Mouse (Mus musculus) ES-E14 (cell line): ENCODE measurements around the gene Sh3rf1. TPM values are rescaled to one million over a fixed set of nuclear protein-coding genes. Genes with fewer than 3 reads are reported as not detected.

Source experiments
- DNase-seq: peaks from one replicate; pipeline ENCODE4 v3.0.0-alpha.2; 2013; ENCODE audit warnings: low read depth, low spot score
- H3K27ac ChIP-seq: 2 replicates; pipeline ENCODE4 v1.5.1; 2012; ENCODE audit warnings: low read depth, mild to moderate bottlenecking, low read length, moderate library complexity, mixed read lengths; ENCODE audit not compliant: poor library complexity, insufficient read depth, severe bottlenecking
- H3K36me3 ChIP-seq: 2 replicates; pipeline ENCODE4 v1.6.1; 2012; ENCODE audit warnings: mild to moderate bottlenecking, low read length, moderate library complexity, mixed read lengths; ENCODE audit not compliant: control insufficient read depth, poor library complexity, insufficient read depth, severe bottlenecking
- H3K4me1 ChIP-seq, 2 experiments: fragments of 150-350 bp in 1 of 2; sonication (generic) in 1 of 2; 2 replicates each; pipeline ENCODE4 v1.6.1; 2012; ENCODE audit warnings: low read length in 2 of 2, mild to moderate bottlenecking in 1 of 2, mixed read lengths in 1 of 2; ENCODE audit not compliant: control insufficient read depth in 2 of 2, insufficient read depth in 2 of 2, poor library complexity in 1 of 2
- H3K4me3 ChIP-seq, 2 experiments: fragments of 150-350 bp in 1 of 2; sonication (generic) in 1 of 2; 2 replicates each; pipeline ENCODE4 v1.5.1; 2012; ENCODE audit warnings: low read length in 2 of 2, low read depth in 1 of 2, mild to moderate bottlenecking in 1 of 2, mixed read lengths in 1 of 2; ENCODE audit not compliant: insufficient read depth in 1 of 2, poor library complexity in 1 of 2, severe bottlenecking in 1 of 2
- H3K9ac ChIP-seq: 2 replicates; pipeline ENCODE4 v1.6.1; 2012; ENCODE audit warnings: low read depth, mild to moderate bottlenecking, low read length, mixed read lengths; ENCODE audit not compliant: poor library complexity, insufficient read depth, severe bottlenecking
- H3K9me3 ChIP-seq: fragments of 150-350 bp; sonication (generic); 2 replicates; pipeline ENCODE4 v1.6.1; 2012; ENCODE audit warnings: low read depth, mild to moderate bottlenecking, low read length; ENCODE audit not compliant: control insufficient read depth, insufficient read depth
- CHD2 ChIP-seq: IDR thresholded peaks from 2 replicates; pipeline ENCODE4 v1.6.1; 2014; ENCODE audit warnings: mild to moderate bottlenecking, low read depth, low read length, inconsistent platforms
- HCFC1 ChIP-seq: IDR thresholded peaks from 2 replicates; pipeline ENCODE4 v1.6.1; 2012; ENCODE audit warnings: low read length, inconsistent platforms, borderline replicate concordance; ENCODE audit not compliant: insufficient read depth
- MAFK ChIP-seq: IDR thresholded peaks from 2 replicates; pipeline ENCODE4 v1.6.1; 2014; ENCODE audit warnings: mild to moderate bottlenecking, low read depth, low read length, inconsistent platforms; ENCODE audit not compliant: insufficient read depth
- ZC3H11A ChIP-seq: IDR thresholded peaks from 2 replicates; pipeline ENCODE4 v1.6.1; 2012; ENCODE audit warnings: low read depth, mild to moderate bottlenecking, inconsistent platforms, low read length, borderline replicate concordance
- ZNF384 ChIP-seq: IDR thresholded peaks from 2 replicates; pipeline ENCODE4 v1.6.1; 2012; ENCODE audit warnings: low read depth, low read length, inconsistent platforms
- in situ Hi-C, 2 experiments: fragments of 600-800 bp; cut with MboI; formaldehyde crosslinking; loops; one replicate each; pipeline ENCODE4 v1.15.1; 2025; ENCODE audit warnings: low sequenced_read_pairs in 2 of 2, inconsistent platforms in 1 of 2; ENCODE audit not compliant: unreplicated experiment in 2 of 2
- total RNA-seq: library from RNA; depleted of rRNA; stranded (reverse); fragments of 300-350 nt; gene quantifications from 2 replicates; pipeline ENCODE4 v1.2.3, GENCODE M21; 2012

The Sh3rf1 gene
- total RNA-seq, 1 experiment: 6.0 TPM

- no peak for DNase-seq
- no peaks in the 10 kb centered on the region for H3K9me3 ChIP-seq
- no peak overlapping the region for H3K27ac ChIP-seq
- in situ Hi-C loops: no loop called here
- H3K4me3 ChIP-seq: no peak overlapping the region
- H3K4me1 ChIP-seq: no peaks in the 10 kb centered on the region
- peaks cover 2% of the 10 kb centered on the region; the same call in 1 of the 2 replicates for H3K36me3 ChIP-seq
- peak; percentile 86 for TF ChIP-seq MAFK
- TF ChIP-seq ZNF384: no peak
- H3K9ac ChIP-seq: no peak overlapping the region
These were observed 162.0 kb downstream of the Sh3rf1 start for GRCm38 (mm10) chr8:61385502-61386191.

- no peak for DNase-seq
- H3K27ac ChIP-seq: no peak overlapping the region
- in situ Hi-C loops: no loop called here
- H3K9me3 ChIP-seq: no peaks in the 10 kb centered on the region
- TF ChIP-seq MAFK: no peak
- TF ChIP-seq HCFC1: no peak
- no peak for TF ChIP-seq ZNF384
- TF ChIP-seq CHD2: no peak
- no peak for TF ChIP-seq ZC3H11A
- H3K36me3 ChIP-seq: peaks cover 2% of the 10 kb centered on the region; the same call in 1 of the 2 replicates
- H3K4me1 ChIP-seq: no peaks in the 10 kb centered on the region
- no peak overlapping the region for H3K4me3 ChIP-seq
- no peak overlapping the region for H3K9ac ChIP-seq
These were observed 163.0 kb downstream of the Sh3rf1 start for GRCm38 (mm10) chr8:61386645-61387044.

DNA sequence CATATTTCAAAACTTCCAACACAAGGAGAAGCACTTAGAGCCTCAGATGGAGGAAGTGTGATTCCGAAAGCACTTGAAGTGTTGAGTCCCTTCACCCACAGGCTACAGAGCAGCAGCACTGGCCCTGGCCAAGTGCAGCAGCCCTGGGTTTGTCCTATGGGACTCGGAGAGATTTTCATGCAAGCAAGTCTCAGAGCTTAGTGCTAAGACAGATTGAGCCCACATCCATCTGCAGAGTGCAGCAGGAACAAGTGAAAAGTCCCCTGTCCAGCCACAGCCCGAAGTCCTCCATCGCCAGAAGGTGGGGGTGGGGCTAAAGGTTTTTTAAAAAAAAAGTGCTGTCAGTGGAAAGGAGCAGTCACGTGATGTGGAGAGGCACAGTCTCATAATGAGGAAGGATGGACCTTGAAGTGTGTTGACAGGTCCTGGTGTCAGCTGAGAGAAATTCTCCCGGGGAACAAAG lies 163.9 kb downstream of the Sh3rf1 start:
- Histone ChIP-seq H3K9ac (no peak overlapping the region), H3K27ac (no peak overlapping the region), H3K4me1 (no peaks in the 10 kb centered on the region), H3K36me3 (peaks cover 2% of the 10 kb centered on the region; the same call in 1 of the 2 replicates), H3K9me3 (no peaks in the 10 kb centered on the region), H3K4me3 (no peak overlapping the region)
- TF ChIP-seq ZNF384 (0 out of 2 replicates have a peak, but pooled peaks have one; percentile 33), ZC3H11A (no peak), HCFC1 (no peak)
- no peak for DNase-seq
- in situ Hi-C loops: no loop called here

GRCm38 (mm10) chr8:61388341-61388740 lies 164.7 kb downstream of the Sh3rf1 start:
- in situ Hi-C loops: no loop called here
- no peak overlapping the region for H3K4me3 ChIP-seq
- H3K9me3 ChIP-seq: no peaks in the 10 kb centered on the region
- TF ChIP-seq CHD2 (no peak), ZNF384 (no peak), ZC3H11A (no peak), MAFK (no peak), HCFC1 (no peak)
- no peak overlapping the region for H3K9ac ChIP-seq
- no peak for DNase-seq
- H3K36me3 ChIP-seq: peaks cover 2% of the 10 kb centered on the region; the same call in 1 of the 2 replicates
- H3K4me1 ChIP-seq: no peaks in the 10 kb centered on the region
- H3K27ac ChIP-seq: no peak overlapping the region
